Mouse (Mus musculus): ENCODE results near the gene Snrpb2.

Snrpb2 gene

GRCm38 (mm10) chr2:143062812-143063792, at the start of gene Snrpb2:
Gene Snrpb2 (plus strand): TSS chr2:143063039.
- DNase-seq (ENCODE audit: low read depth) = peak; percentile 87

GRCm38 (mm10) chr2:143013057-143013456, 49.8 kb upstream of the Snrpb2 start:
- peak; percentile 53 for DNase-seq (ENCODE audit: low read depth)

GRCm38 (mm10) chr2:143018084-143018483, 44.8 kb upstream of the Snrpb2 start:
- no peak for DNase-seq (ENCODE audit: low read depth)

- no peak for DNase-seq (ENCODE audit: low read depth)
These were observed 44.2 kb upstream of the Snrpb2 start for GRCm38 (mm10) chr2:143018591-143019130.

GRCm38 (mm10) chr2:143019727-143020126, 43.1 kb upstream of the Snrpb2 start:
- DNase-seq (ENCODE audit: low read depth) = no peak

GRCm38 (mm10) chr2:143023331-143023730, 39.5 kb upstream of the Snrpb2 start:
- no peak for DNase-seq (ENCODE audit: low read depth)

GRCm38 (mm10) chr2:143024226-143024625, 38.6 kb upstream of the Snrpb2 start:
- peak; percentile 10 for DNase-seq (ENCODE audit: low read depth)

GRCm38 (mm10) chr2:143031283-143031682, 31.6 kb upstream of the Snrpb2 start:
- no peak for DNase-seq (ENCODE audit: low read depth)

GRCm38 (mm10) chr2:143032378-143033255, 30.2 kb upstream of the Snrpb2 start:
- DNase-seq (ENCODE audit: low read depth) = no peak

- no peak for DNase-seq (ENCODE audit: low read depth)
These were observed 28.3 kb upstream of the Snrpb2 start for GRCm38 (mm10) chr2:143034350-143035085.

- DNase-seq (ENCODE audit: low read depth) = no peak
These were observed 27.7 kb upstream of the Snrpb2 start for GRCm38 (mm10) chr2:143035086-143035593.

GRCm38 (mm10) chr2:143041596-143041995, 21.2 kb upstream of the Snrpb2 start:
- no peak for DNase-seq (ENCODE audit: low read depth)

GRCm38 (mm10) chr2:143055251-143055650, 7.6 kb upstream of the Snrpb2 start:
- DNase-seq (ENCODE audit: low read depth) = no peak

- DNase-seq (ENCODE audit: low read depth) = no peak
These were observed 6.1 kb upstream of the Snrpb2 start for GRCm38 (mm10) chr2:143056736-143057135.

- DNase-seq (ENCODE audit: low read depth) = no peak
These were observed 417 bp upstream of the Snrpb2 start for GRCm38 (mm10) chr2:143062432-143062811.

- DNase-seq (ENCODE audit: low read depth) = no peak
These were observed 3.1 kb downstream of the Snrpb2 start for GRCm38 (mm10) chr2:143065914-143066313.

- no peak for DNase-seq (ENCODE audit: low read depth)
These were observed 15.5 kb downstream of the Snrpb2 start, which contains the start of gene Otor for GRCm38 (mm10) chr2:143078198-143078851. Gene Otor (plus strand): TSS chr2:143078473.

- DNase-seq (ENCODE audit: low read depth) = peak; percentile 11
These were observed 18.9 kb downstream of the Snrpb2 start for GRCm38 (mm10) chr2:143081693-143082092.

- peak; percentile 67 for DNase-seq (ENCODE audit: low read depth)
These were observed 22.1 kb downstream of the Snrpb2 start for GRCm38 (mm10) chr2:143084852-143085397.

- no peak for DNase-seq (ENCODE audit: low read depth)
These were observed 27.0 kb downstream of the Snrpb2 start for GRCm38 (mm10) chr2:143089866-143090265.

All from 416B (cell line).